ENCODE assay signal across 12 mouse cellular contexts in the genomic region with DNA sequence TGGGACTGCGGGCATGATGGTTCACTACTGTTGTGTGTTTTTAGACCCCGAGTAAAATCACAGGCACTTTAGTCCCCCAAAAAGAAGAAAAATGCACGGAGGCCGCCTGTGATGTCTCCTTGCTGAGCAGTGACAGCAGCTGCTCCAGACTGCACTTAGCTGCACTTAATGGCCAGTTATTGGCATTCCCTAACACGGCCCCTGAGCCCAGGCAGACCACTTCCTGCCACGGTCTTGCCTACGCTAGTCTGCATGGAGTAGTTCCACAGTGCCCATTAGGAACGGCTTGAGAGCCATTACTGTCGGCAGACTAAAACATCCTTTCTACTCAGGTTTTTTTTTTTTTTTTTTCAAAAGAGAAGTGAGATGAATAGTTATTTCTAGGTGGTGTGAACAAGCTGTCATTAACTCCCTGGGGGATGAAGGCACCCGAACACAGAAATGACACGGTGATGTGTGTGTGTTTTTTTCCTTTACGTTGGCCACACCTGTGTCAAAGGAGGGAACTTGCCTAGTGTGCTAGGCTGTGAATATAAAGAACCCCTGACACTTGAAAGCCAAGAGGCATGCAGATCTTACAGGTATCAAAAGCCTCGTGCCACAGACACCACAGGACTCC. TPM values are rescaled to one million over a fixed set of nuclear protein-coding genes. Genes with fewer than 3 reads are reported as not detected.
DNase-seq lines count a peak whose midpoint lies in the region; ATAC-seq and TF ChIP-seq lines count a peak whose summit lies in the region.
"Had no signal": no experiment of that assay in that cellular context is flagged by ENCODE, and none has a peak within 500 bp of the region (broad histone marks: within the 10 kb centered on the region; RNA-seq: fewer than 3 reads in every experiment).

No protein-coding gene starts in this region.

- WGBS in forebrain, embryonic 11.5 days = 48% methylated on average over 13 of the region's 13 CpGs
- 32% methylated on average over 13 of the region's 13 CpGs for WGBS in limb, embryonic 12.5 days
- 34% methylated on average over 13 of the region's 13 CpGs for WGBS in olfactory bulb, adult 2 months

- H3K27me3 ChIP-seq in forebrain, embryonic 11.5 days (ENCODE audit: control insufficient read depth, insufficient read depth, low read length) = no peaks in the 10 kb centered on the region
- H3K27me3 ChIP-seq in limb, embryonic 12.5 days = no peaks in the 10 kb centered on the region

- ATAC-seq in forebrain, embryonic 11.5 days (replicated peaks; ENCODE audit: low FRiP score) = peak; percentile 52
- ATAC-seq in limb, embryonic 12.5 days (ENCODE audit: insufficient number of reproducible peaks, insufficient read depth, low FRiP score, low TSS enrichment, low read depth) = no peak
- no peak for ATAC-seq in megakaryocyte, adult 5-6 weeks (ENCODE audit: poor library complexity, severe bottlenecking)
- no peak for ATAC-seq in megakaryocyte-erythroid progenitor cell, adult 5-6 weeks (replicated peaks; ENCODE audit: low FRiP score, low TSS enrichment, poor library complexity, severe bottlenecking)

- H3K36me3 ChIP-seq in forebrain, embryonic 11.5 days (ENCODE audit: control insufficient read depth, insufficient read depth, low read length) = peaks cover 3% of the 10 kb centered on the region; the same call in 1 of the 2 replicates
- peaks cover 19% of the 10 kb centered on the region for H3K36me3 ChIP-seq in limb, embryonic 12.5 days

- no peak overlapping the region for H3K4me3 ChIP-seq in forebrain, embryonic 11.5 days (ENCODE audit: low read depth, low read length)
- no peak overlapping the region for H3K4me3 ChIP-seq in limb, embryonic 12.5 days (replicated peaks)
- no peak overlapping the region for H3K4me3 ChIP-seq in olfactory bulb, adult 2 months (ENCODE audit: insufficient read depth, low read depth, low read length)
- H3K4me3 ChIP-seq: heart, adult 2 months had no signal

- H3K4me2 ChIP-seq in forebrain, embryonic 11.5 days (ENCODE audit: low read depth, low read length, severe bottlenecking) = peak overlapping the region; percentile 18; the same call in 1 of the 2 replicates
- H3K4me2 ChIP-seq in limb, embryonic 12.5 days = peak overlapping the region; percentile 23

- no peak for TF ChIP-seq CTCF in olfactory bulb, adult 2 months (IDR thresholded peaks at IDR 0.05; ENCODE audit: insufficient read depth, low read depth, low read length)

- peak overlapping the region; percentile 29 for H3K9ac ChIP-seq in forebrain, embryonic 11.5 days (ENCODE audit: low read length)
- no peak overlapping the region for H3K9ac ChIP-seq in limb, embryonic 12.5 days (replicated peaks)

- H3K9me3 ChIP-seq in forebrain, embryonic 11.5 days (ENCODE audit: control insufficient read depth, low read length) = no peaks in the 10 kb centered on the region
- H3K9me3 ChIP-seq in limb, embryonic 12.5 days = no peaks in the 10 kb centered on the region

- DNase-seq in retina, embryonic 14.5 days (ENCODE audit: low spot score) = peak; percentile 38
- DNase-seq in retina, postnatal 1 day = no peak
- peak; percentile 61 for DNase-seq in forebrain, embryonic 11.5 days (ENCODE audit: low spot score)
- no peak for DNase-seq in right cerebral cortex, postnatal 25 days
- DNase-seq: heart, adult 2 months; kidney, adult 8-10 months; right cerebral cortex, postnatal 14 days had no signal

- peaks cover 30% of the 10 kb centered on the region for H3K4me1 ChIP-seq in forebrain, embryonic 11.5 days (replicated peaks; ENCODE audit: control insufficient read depth, insufficient read depth, low read length)
- H3K4me1 ChIP-seq in limb, embryonic 12.5 days (replicated peaks) = peaks cover 38% of the 10 kb centered on the region
- H3K4me1 ChIP-seq in olfactory bulb, adult 2 months (ENCODE audit: control insufficient read depth, insufficient read depth, low read length) = peaks cover 15% of the 10 kb centered on the region

- peak overlapping the region; percentile 90 for H3K27ac ChIP-seq in forebrain, embryonic 11.5 days (ENCODE audit: low read depth, low read length)
- peak overlapping the region; percentile 54; the same call in 1 of the 2 replicates for H3K27ac ChIP-seq in limb, embryonic 12.5 days
- peak overlapping the region; percentile 24; the same call in 1 of the 2 replicates for H3K27ac ChIP-seq in olfactory bulb, adult 2 months (ENCODE audit: insufficient read depth, low read depth, low read length)
- H3K27ac ChIP-seq: heart, adult 2 months; macrophage had no signal

- TF ChIP-seq POLR2A in olfactory bulb, adult 2 months (IDR thresholded peaks at IDR 0.05; ENCODE audit: insufficient read depth, low read depth, low read length) = no peak

RNA-seq across cellular contexts. Expression of a gene that starts 14.1 kb away (rescaled TPM):
- polyA plus RNA-seq in forebrain, embryonic 11.5 days (2014; fragmentation: Nextera tagmentation; extraction: Ambion mirVana) = 823 and 854 TPM in 2 replicates
- polyA plus RNA-seq in limb, embryonic 12.5 days (2016; fragmentation: Nextera tagmentation; extraction: Ambion mirVana) = 118 and 137 TPM in 2 replicates
- polyA plus RNA-seq in olfactory bulb, adult 2 months (2012; ENCODE audit: insufficient read depth, insufficient read length, low replicate concordance, missing spikeins) = 196 and 261 TPM in 2 replicates
- 0.07 TPM in 2 replicates for total RNA-seq in megakaryocyte, adult 5-6 weeks (2015)
- 0.11 TPM in 1 of 2 replicates, not detected in the other for total RNA-seq in megakaryocyte, adult 5-6 weeks (2017)
- total RNA-seq in megakaryocyte-erythroid progenitor cell, adult 5-6 weeks (2014; fragmentation: Nextera tagmentation) = 0.12 TPM in 1 of 2 replicates, not detected in the other
- total RNA-seq in megakaryocyte-erythroid progenitor cell, adult 5-6 weeks (2017) = not detected in 2 replicates

Comparison
In these comparisons a context has a peak if more than half of its experiments do, and no peak if none do; other contexts are left out.
1. DNase-seq: peak in retina, embryonic 14.5 days (single experiment) and forebrain, embryonic 11.5 days (single experiment); none in retina, postnatal 1 day (single experiment) and right cerebral cortex, postnatal 25 days (single experiment).
2. H3K27ac ChIP-seq: peak in every context shown above with its lines; median percentile 90 in forebrain, embryonic 11.5 days; 54 in limb, embryonic 12.5 days; 24 in olfactory bulb, adult 2 months.